Comparison of ENCODE assay signal across 26 mouse cellular contexts in genomic region chr10:59391907-59392306, GRCm38 (mm10). TPM values are rescaled to one million over a fixed set of nuclear protein-coding genes. Genes with fewer than 3 reads are reported as not detected.
DNase-seq lines count a peak whose midpoint lies in the region; ATAC-seq and TF ChIP-seq lines count a peak whose summit lies in the region.
"Had no signal": no experiment of that assay in that cellular context is flagged by ENCODE, and none has a peak within 500 bp of the region (broad histone marks: within the 10 kb centered on the region; RNA-seq: fewer than 3 reads in every experiment).

No protein-coding gene starts in this region.

- H3K9me3 ChIP-seq in MEL (replicated peaks; ENCODE audit: insufficient read depth, low read length): no peaks in the 10 kb centered on the region
- no peaks in the 10 kb centered on the region for H3K9me3 ChIP-seq in forebrain, embryonic 15.5 days
- H3K9me3 ChIP-seq in stomach, postnatal 0 days (ENCODE audit: control insufficient read depth, low read length): no peaks in the 10 kb centered on the region
- H3K9me3 ChIP-seq: intestine, embryonic 15.5 days had no signal

- no peak for TF ChIP-seq RAD21 in MEL (IDR thresholded peaks at IDR 0.05; ENCODE audit: low read depth, low read length)

- peak; percentile 77 to 80 for TF ChIP-seq EP300 in MEL (IDR thresholded peaks at IDR 0.05; ENCODE audit: low read depth in 1 of 2, low read length in 2 of 2)
- TF ChIP-seq EP300 in stomach, postnatal 0 days (optimal IDR thresholded peaks at IDR 0.05): no peak

- H3K79me2 ChIP-seq in MEL (ENCODE audit: control insufficient read depth, insufficient read depth, low read length, poor library complexity): no peaks in the 10 kb centered on the region

- no peak for TF ChIP-seq CTCF in MEL (IDR thresholded peaks at IDR 0.05 in 2 of 3, conservative IDR thresholded peaks at IDR 0.05 in 1 of 3; ENCODE audit: control insufficient read depth in 1 of 3, insufficient read depth in 1 of 3, low read depth in 2 of 3, low read length in 3 of 3, poor library complexity in 1 of 3, severe bottlenecking in 1 of 3)
- no peak for TF ChIP-seq CTCF in stomach, postnatal 0 days (IDR thresholded peaks at IDR 0.05; ENCODE audit: low read depth)

- no peak overlapping the region for H3K27ac ChIP-seq in MEL (ENCODE audit: control insufficient read depth, low read depth, low read length)
- no peak overlapping the region for H3K27ac ChIP-seq in forebrain, embryonic 15.5 days (replicated peaks)
- no peak overlapping the region for H3K27ac ChIP-seq in stomach, postnatal 0 days (replicated peaks)
- H3K27ac ChIP-seq: embryonic facial prominence, embryonic 12.5 days; heart, embryonic 10.5 days; hindbrain, embryonic 12.5 days; intestine, embryonic 15.5 days had no signal

- H3K36me3 ChIP-seq in MEL (ENCODE audit: control insufficient read depth in 1 of 2, insufficient read depth in 2 of 2, low read length in 2 of 2): peaks cover 0 to 14% of the 10 kb centered on the region in 2 experiments; a peak in 3 of 4 replicates
- H3K36me3 ChIP-seq in forebrain, embryonic 15.5 days: no peaks in the 10 kb centered on the region
- H3K36me3 ChIP-seq in stomach, postnatal 0 days (ENCODE audit: control insufficient read depth, insufficient read depth, low read length): no peaks in the 10 kb centered on the region
- H3K36me3 ChIP-seq: embryonic facial prominence, embryonic 12.5 days; hindbrain, embryonic 12.5 days; intestine, embryonic 15.5 days had no signal

- no peak for ATAC-seq in forebrain, embryonic 15.5 days (replicated peaks)
- ATAC-seq in stomach, postnatal 0 days (ENCODE audit: low FRiP score, low TSS enrichment): no peak
- ATAC-seq: forebrain, embryonic 16.5 days; hindbrain, embryonic 16.5 days; intestine, embryonic 15.5 days had no signal

- peak; percentile 9 for DNase-seq in thymus, postnatal 25 days
- no peak for DNase-seq in thymus, postnatal 10 days (ENCODE audit: low spot score in 2 of 2)
- DNase-seq in MEL (ENCODE audit: low read depth, low spot score): peak; percentile 56
- peak; percentile 58 for DNase-seq in induced T-regulatory cell, adult 2 months (ENCODE audit: low read depth)
- DNase-seq in layer of hippocampus, adult 9-10 months (ENCODE audit: low spot score): no peak
- no peak for DNase-seq in cerebellum, adult 9-11 months
- DNase-seq in stomach, postnatal 0 days (ENCODE audit: low spot score): no peak
- DNase-seq: adrenal gland, postnatal 14 days; cerebellum, postnatal 14 days; gastrocnemius, postnatal 10 days; heart, adult 18-20 months; heart, postnatal 10 days; heart, postnatal 4 days had no signal

- no peak overlapping the region for H3K9ac ChIP-seq in MEL (ENCODE audit: control insufficient read depth, low read depth, low read length, poor library complexity, severe bottlenecking)
- no peak overlapping the region for H3K9ac ChIP-seq in forebrain, embryonic 15.5 days (replicated peaks)
- no peak overlapping the region for H3K9ac ChIP-seq in stomach, postnatal 0 days (ENCODE audit: low read length)
- H3K9ac ChIP-seq: embryonic facial prominence, embryonic 12.5 days; hindbrain, embryonic 12.5 days; intestine, embryonic 15.5 days had no signal

- H3K4me3 ChIP-seq in MEL (ENCODE audit: control insufficient read depth in 1 of 2, insufficient read depth in 1 of 2, low read depth in 2 of 2, low read length in 2 of 2): no peak overlapping the region
- no peak overlapping the region for H3K4me3 ChIP-seq in forebrain, embryonic 15.5 days
- no peak overlapping the region for H3K4me3 ChIP-seq in stomach, postnatal 0 days (ENCODE audit: low read depth, low read length)
- H3K4me3 ChIP-seq: embryonic facial prominence, embryonic 12.5 days; heart, embryonic 10.5 days; hindbrain, embryonic 12.5 days; intestine, embryonic 15.5 days had no signal

- 78% methylated on average over 4 of the region's 4 CpGs for WGBS in forebrain, embryonic 15.5 days
- 39% methylated on average over 4 of the region's 4 CpGs for WGBS in stomach, postnatal 0 days

- no peak overlapping the region for H3K4me2 ChIP-seq in forebrain, embryonic 15.5 days (replicated peaks)
- no peak overlapping the region for H3K4me2 ChIP-seq in stomach, postnatal 0 days (replicated peaks; ENCODE audit: low read depth)
- H3K4me2 ChIP-seq: embryonic facial prominence, embryonic 12.5 days; hindbrain, embryonic 12.5 days; intestine, embryonic 15.5 days had no signal

- no peak for TF ChIP-seq POLR2A in MEL (IDR thresholded peaks at IDR 0.05; ENCODE audit: control insufficient read depth in 1 of 2, insufficient read depth in 1 of 2, low read depth in 1 of 2, low read length in 2 of 2, poor library complexity in 1 of 2)

- peaks cover 8 to 17% of the 10 kb centered on the region in 2 experiments for H3K4me1 ChIP-seq in MEL (ENCODE audit: control insufficient read depth in 1 of 2, insufficient read depth in 2 of 2, low read length in 2 of 2)
- H3K4me1 ChIP-seq in forebrain, embryonic 15.5 days: no peaks in the 10 kb centered on the region
- no peaks in the 10 kb centered on the region for H3K4me1 ChIP-seq in stomach, postnatal 0 days (replicated peaks; ENCODE audit: control insufficient read depth, insufficient read depth)
- H3K4me1 ChIP-seq: embryonic facial prominence, embryonic 12.5 days; hindbrain, embryonic 12.5 days had no signal

- no peaks in the 10 kb centered on the region for H3K27me3 ChIP-seq in MEL (ENCODE audit: control insufficient read depth in 1 of 2, insufficient read depth in 2 of 2, low read length in 2 of 2)
- H3K27me3 ChIP-seq in forebrain, embryonic 15.5 days: no peaks in the 10 kb centered on the region
- no peaks in the 10 kb centered on the region for H3K27me3 ChIP-seq in stomach, postnatal 0 days (ENCODE audit: control insufficient read depth, insufficient read depth, low read length)
- H3K27me3 ChIP-seq: CH12.LX; embryonic facial prominence, embryonic 12.5 days; hindbrain, embryonic 12.5 days; intestine, embryonic 15.5 days had no signal

TF ChIP-seq in MEL, 35 proteins besides CTCF, POLR2A, EP300 and RAD21:
- TF ChIP-seq ELF1 (IDR thresholded peaks at IDR 0.05; ENCODE audit: low read depth, low read length) (peak; percentile 35; the same call in 1 of the 2 replicates), TCF12 (IDR thresholded peaks at IDR 0.05; ENCODE audit: low read depth, low read length) (peak; percentile 63; the same call in 1 of the 2 replicates), RCOR1 (IDR thresholded peaks at IDR 0.05; ENCODE audit: low read depth, low read length) (peak; percentile 80), MAZ (IDR thresholded peaks at IDR 0.05; ENCODE audit: low read depth, low read length) (no peak), ETS1 (IDR thresholded peaks at IDR 0.05; ENCODE audit: low read depth, low read length) (peak; percentile 71), GATA1 (IDR thresholded peaks at IDR 0.05; ENCODE audit: low read depth, low read length) (peak; percentile 91), NELFE (IDR thresholded peaks at IDR 0.05; ENCODE audit: low read depth, low read length) (no peak), TBP (IDR thresholded peaks at IDR 0.05; ENCODE audit: low read depth, low read length) (no peak), ZMIZ1 (IDR thresholded peaks at IDR 0.05; ENCODE audit: low read depth, low read length) (no peak), JUND (IDR thresholded peaks at IDR 0.05; ENCODE audit: low read depth, low read length) (no peak)

RNA-seq across cellular contexts. Expression of gene Gm10273, which starts 3.5 kb away (rescaled TPM):
- 17.6 and 28.6 TPM in 2 replicates for total RNA-seq in MEL (2012; rRNA removed)
- polyA plus RNA-seq in MEL (2012; ENCODE audit: insufficient read depth in 1 of 2, insufficient read length in 2 of 2, low read depth in 1 of 2, low replicate concordance in 2 of 2, missing spikeins in 1 of 2): 100 to 1,000 TPM in 1 of 2 experiments, 10 to 100 TPM in 1; 16.6 to 132 TPM
- 5.4 TPM in 1 of 2 replicates, not detected in the other for polyA plus RNA-seq in forebrain, embryonic 15.5 days (2015; fragmentation: Nextera tagmentation; extraction: Ambion mirVana)
- polyA plus RNA-seq in stomach, postnatal 0 days (2015; fragmentation: Nextera tagmentation; extraction: Ambion mirVana): 1.4 and 3.6 TPM in 2 replicates
- polyA plus RNA-seq: hindbrain, embryonic 12.5 days had no signal

RNA-seq across cellular contexts. Expression of gene Pla2g12b, which starts 11.6 kb away (rescaled TPM):
- total RNA-seq in MEL (2012; rRNA removed): not detected in 2 replicates
- polyA plus RNA-seq in MEL (2012; ENCODE audit: insufficient read depth in 1 of 2, insufficient read length in 2 of 2, low read depth in 1 of 2, low replicate concordance in 2 of 2, missing spikeins in 1 of 2): not detected
- polyA plus RNA-seq in forebrain, embryonic 15.5 days (2015; fragmentation: Nextera tagmentation; extraction: Ambion mirVana): not detected in 2 replicates
- polyA plus RNA-seq in stomach, postnatal 0 days (2015; fragmentation: Nextera tagmentation; extraction: Ambion mirVana): 34.6 and 38.5 TPM in 2 replicates
- total RNA-seq: adrenal gland, adult 18-20 months; CH12.LX; gastrocnemius, postnatal 4 days; heart, adult 18-20 months; heart, postnatal 10 days had no signal
- polyA plus RNA-seq: cerebellum, adult 2 months; cortical plate, adult 2 months; embryonic facial prominence, embryonic 12.5 days; forebrain, embryonic 11.5 days; forebrain, embryonic 16.5 days; hindbrain, embryonic 12.5 days; hindbrain, embryonic 16.5 days had no signal

RNA-seq across cellular contexts. Expression of gene Oit3, which starts 49.7 kb away (rescaled TPM):
- total RNA-seq in MEL (2012; rRNA removed): not detected in 2 replicates
- polyA plus RNA-seq in MEL (2012; ENCODE audit: insufficient read depth in 1 of 2, insufficient read length in 2 of 2, low read depth in 1 of 2, low replicate concordance in 2 of 2, missing spikeins in 1 of 2): under 1 TPM in 1 of 2 experiments, not detected in 1; 0.07 TPM
- 0.15 and 0.19 TPM in 2 replicates for polyA plus RNA-seq in forebrain, embryonic 15.5 days (2015; fragmentation: Nextera tagmentation; extraction: Ambion mirVana)
- polyA plus RNA-seq in stomach, postnatal 0 days (2015; fragmentation: Nextera tagmentation; extraction: Ambion mirVana): 0.28 and 0.29 TPM in 2 replicates
- total RNA-seq: heart, adult 18-20 months had no signal

Comparison
In these comparisons a context has a peak if more than half of its experiments do, and no peak if none do; other contexts are left out.
1. DNase-seq: peak in thymus, postnatal 25 days (single experiment), MEL (single experiment) and induced T-regulatory cell, adult 2 months (single experiment); none in thymus, postnatal 10 days (0 of 2), layer of hippocampus, adult 9-10 months (single experiment), cerebellum, adult 9-11 months (single experiment) and stomach, postnatal 0 days (single experiment).
2. RNA of gene Pla2g12b, which starts 11.6 kb away (polyA plus RNA-seq): 34.6 to 38.5 TPM in stomach, postnatal 0 days; not detected in forebrain, embryonic 15.5 days and not detected in MEL; every median in the first group is over 10 times any median in the second.